Mouse (Mus musculus): ENCODE results near the gene Usp39.

The Usp39 gene

DNA sequence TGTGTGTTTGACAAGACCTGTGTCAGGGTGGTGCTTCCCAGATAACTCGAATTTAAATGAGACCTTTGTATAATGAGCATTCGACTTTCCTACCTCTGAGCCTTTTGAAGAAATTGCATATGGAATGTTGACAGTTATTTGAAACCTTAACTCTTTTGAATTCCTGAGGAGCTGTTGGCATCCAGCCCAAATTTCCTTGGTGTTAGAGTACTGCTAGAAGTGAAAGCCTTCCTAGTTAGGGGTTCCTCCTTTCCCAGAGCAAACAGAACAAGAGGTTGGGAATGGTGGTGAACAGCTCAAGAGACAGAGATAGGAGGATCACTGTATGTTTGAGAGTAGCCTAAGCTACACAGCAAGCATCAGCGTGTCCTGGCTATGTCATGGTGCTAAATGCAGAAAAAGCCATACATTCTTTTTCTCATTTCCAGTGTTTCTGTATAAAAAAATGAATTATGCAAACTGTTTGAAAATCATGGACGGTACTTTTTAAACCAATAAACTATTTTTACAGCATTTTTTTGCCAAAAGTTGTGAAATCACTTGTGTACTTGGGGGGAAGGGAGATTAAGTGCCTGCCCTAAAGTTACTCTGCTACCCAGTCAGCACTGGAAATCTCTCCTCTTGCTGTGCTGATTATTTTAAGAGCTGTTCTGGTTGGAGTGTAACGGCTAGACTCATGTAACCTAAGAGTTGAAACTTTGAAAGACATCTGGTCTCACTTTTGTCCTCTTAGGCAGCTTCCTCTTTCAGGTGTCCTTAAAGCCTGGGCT is 7.8 kb upstream of the Usp39 start:
- DNase-seq (ENCODE audit: low read depth, low spot score): no peak

- DNase-seq (ENCODE audit: low read depth, low spot score): no peak
Observed at GRCm38 (mm10) chr6:72350214-72350613, 5.2 kb upstream of the Usp39 start.

DNA sequence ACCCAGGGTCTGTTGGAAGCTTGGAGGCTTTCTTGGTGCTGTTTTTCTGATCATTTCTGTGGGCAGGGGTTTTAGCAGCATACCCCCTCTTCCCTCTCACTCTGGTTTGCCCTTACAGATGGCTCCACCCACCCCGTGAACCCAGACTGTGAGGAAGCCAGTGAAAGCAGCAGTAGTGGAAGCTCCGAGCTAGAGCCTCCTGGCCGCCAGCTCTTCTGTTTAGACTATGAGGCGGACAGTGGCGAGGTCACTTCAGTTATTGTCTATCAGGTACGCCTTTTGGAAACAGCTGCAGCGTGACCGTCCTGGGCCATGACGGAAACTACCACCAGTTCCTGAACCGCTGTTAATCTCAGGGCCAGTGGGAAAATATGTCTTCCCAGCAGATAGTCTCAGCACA is 3.4 kb upstream of the Usp39 start:
- no peak for DNase-seq (ENCODE audit: low read depth, low spot score)

DNA sequence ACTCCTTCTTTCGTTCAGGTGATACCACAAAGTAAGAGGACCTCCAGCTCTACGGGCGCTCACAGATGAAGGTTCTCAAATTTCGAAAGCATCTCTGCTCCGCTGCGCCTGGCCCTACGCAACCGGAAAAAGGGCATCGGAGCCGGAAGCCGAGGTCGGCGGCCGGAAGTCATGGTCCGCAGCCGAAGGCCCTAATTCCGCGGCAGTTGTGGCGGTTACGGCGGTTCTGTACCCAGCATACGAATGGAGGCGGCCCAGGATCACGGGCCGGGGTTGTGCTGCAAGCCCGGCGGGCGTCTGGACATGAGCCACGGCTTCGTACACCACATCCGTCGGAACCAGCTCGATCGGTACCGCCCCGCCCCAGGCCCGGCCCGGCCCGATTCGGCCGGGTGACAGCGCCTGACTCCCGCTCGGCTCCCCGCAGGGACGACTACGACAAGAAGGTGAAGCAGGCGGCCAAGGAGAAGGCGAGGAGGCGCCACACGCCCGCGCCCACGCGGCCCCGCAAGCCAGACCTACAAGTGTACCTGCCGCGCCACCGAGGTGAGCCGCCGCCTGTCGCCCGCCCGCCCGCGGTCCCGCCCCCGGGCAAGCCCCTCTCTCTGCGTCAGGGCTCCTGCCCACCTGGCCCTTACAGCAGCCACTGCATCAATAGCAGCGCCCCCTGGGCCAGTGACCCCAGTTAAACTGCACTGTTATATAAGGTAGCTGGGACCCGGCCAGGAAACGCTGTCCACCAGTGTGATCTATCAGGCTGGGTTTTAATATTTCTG is 2.4 kb upstream of the Usp39 start, which contains the start of gene 0610030E20Rik:
Gene 0610030E20Rik, plus strand, starts transcription at position 152 of the 776 bp plus-strand sequence.
- DNase-seq (ENCODE audit: low read depth, low spot score): peak; percentile 51

- no peak for DNase-seq (ENCODE audit: low read depth, low spot score)
Observed at GRCm38 (mm10) chr6:72346261-72346660, 1.3 kb upstream of the Usp39 start.

GRCm38 (mm10) chr6:72345633-72346032 is 649 bp upstream of the Usp39 start:
- no peak for DNase-seq (ENCODE audit: low read depth, low spot score)

GRCm38 (mm10) chr6:72344396-72345073 is 449 bp downstream of the Usp39 start:
- DNase-seq (ENCODE audit: low read depth, low spot score): no peak

- DNase-seq (ENCODE audit: low read depth, low spot score): no peak
Observed at GRCm38 (mm10) chr6:72340481-72340880, 4.5 kb downstream of the Usp39 start.

DNA sequence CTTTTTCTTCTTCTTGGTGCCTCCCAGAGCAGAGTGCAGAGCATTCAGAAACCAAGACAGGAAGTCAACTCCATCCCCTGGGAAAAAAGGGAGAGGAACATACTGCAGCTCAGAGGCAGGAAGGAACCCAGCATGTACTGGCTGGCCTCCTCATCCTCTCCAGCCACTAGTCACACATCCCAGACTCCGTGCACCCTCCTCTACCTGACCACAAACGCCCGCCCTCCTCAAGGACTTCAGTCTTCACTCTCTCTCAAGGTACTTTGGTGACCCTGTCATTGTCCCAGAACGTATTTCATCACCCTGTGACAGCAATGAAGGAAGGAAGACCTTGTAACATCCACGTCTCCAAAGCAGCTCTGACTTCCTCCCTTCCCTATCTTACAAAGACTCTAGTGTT is 11.9 kb downstream of the Usp39 start:
- DNase-seq (ENCODE audit: low read depth, low spot score): no peak

- no peak for DNase-seq (ENCODE audit: low read depth, low spot score)
Observed at GRCm38 (mm10) chr6:72330133-72330532, 14.9 kb downstream of the Usp39 start.

GRCm38 (mm10) chr6:72329019-72329418 is 16.0 kb downstream of the Usp39 start:
- no peak for DNase-seq (ENCODE audit: low read depth, low spot score)

DNA sequence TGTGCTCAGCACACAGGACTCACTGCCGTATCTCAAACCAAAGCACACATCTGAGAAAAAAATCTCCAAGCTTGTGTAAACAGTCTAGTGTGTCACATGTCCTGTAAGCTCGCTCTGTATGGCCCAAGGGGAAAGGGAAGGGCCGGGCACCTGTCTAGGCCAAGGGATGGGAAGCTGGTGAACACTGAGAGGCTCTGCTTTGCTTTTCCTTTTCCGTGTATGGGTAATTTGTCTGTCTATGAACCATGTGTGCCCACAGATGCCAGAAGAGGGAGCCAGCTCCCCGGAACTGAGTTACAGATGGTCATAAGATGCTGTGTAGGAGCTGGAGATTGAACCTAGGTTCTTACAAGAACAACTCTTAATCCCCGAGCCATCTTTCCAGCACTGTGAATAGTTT is 18.7 kb downstream of the Usp39 start:
- no peak for DNase-seq (ENCODE audit: low read depth, low spot score)

DNA sequence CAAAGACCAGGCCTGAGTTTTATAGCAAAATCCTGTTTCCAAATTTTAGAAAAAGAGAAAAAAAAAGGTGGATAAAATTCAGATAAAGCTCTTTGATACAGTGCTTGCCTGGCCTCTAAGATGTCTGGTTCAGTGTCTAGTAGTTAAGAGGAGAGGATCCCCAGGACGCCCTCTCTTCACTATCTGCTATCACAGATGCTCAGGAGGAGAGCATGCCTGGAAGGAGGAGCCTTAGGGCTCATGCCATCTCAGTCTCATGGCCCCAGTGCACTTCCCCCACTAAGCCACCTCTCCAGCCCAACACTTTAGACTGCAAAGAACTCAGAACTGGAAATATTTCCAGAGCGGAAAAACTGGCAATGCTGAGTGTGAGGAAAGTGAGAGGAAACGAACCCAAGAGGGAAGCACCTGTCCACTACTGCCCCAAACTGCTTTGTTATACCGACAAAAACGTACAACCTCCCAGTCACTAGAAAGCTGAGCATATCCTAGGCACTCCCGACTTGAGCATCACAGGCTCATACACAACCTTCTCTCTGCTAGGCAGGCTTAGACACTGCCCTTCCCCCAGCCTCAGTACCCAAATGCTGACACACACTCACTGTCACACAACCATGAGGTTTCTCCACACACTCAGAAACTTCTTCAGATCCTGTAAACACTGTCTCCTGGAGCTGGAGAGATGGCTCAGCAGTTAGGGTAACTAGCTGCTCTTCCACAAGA is 21.0 kb downstream of the Usp39 start:
- no peak for DNase-seq (ENCODE audit: low read depth, low spot score)

DNA sequence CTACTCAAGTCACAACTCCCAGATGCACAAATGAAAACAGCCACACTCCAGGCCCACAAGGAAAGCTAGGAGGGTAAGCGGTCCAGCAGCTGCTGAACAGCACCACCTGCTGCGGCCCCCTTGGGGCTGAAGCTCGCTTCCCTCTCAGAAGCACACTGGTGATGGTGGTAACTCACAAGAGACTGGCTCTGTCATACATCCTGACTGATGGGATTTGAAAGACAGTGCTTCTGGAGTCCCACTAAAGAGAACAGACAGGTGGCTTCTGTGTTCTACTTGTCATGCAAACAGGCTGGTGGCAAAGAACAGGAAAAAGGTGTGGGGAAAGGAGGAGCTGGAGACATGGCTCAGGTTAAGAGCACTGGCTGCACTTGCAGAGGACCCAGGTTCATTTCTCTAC is 22.0 kb downstream of the Usp39 start:
- DNase-seq (ENCODE audit: low read depth, low spot score): no peak

GRCm38 (mm10) chr6:72319019-72319418 is 26.0 kb downstream of the Usp39 start:
- peak; percentile 7 for DNase-seq (ENCODE audit: low read depth, low spot score)

DNA sequence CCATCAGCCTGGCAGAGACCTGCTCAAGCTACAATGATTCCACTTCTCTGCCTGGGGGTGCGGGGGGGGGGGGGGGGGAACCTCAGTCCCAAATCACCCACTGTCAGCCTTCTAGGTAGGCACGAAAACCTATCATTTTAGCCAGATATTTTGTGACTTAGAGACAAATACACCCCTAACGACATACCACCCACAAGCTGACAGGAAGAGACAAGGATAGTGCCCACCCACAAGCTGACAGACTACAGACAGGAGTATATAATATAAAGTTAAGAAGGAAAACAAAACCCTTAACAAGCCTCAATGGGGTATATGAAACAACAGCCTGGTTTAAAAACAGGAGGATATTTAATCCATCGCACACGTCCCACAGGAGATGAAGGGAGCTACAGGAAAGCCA is 26.5 kb downstream of the Usp39 start:
- DNase-seq (ENCODE audit: low read depth, low spot score): no peak

GRCm38 (mm10) chr6:72316044-72316443 is 28.9 kb downstream of the Usp39 start:
- no peak for DNase-seq (ENCODE audit: low read depth, low spot score)

DNA sequence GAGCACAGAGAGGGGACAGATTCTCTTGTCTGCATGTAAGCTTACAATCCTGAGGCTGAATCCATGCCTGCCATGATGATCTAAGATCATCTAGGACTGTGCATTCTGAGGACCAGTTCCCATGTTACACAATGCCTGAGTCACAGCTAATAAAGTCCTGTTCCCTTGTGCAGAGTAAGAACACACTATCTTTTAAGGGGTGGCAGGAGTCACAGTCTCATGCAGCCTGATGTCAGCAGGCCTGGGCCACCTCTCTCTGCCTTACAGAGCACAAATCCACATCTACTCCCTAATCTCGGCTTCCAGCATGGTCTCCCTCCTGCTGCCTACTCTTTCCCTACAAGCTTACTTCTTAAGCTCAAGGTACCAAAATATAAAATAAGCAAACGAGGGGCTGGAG is 29.6 kb downstream of the Usp39 start:
- no peak for DNase-seq (ENCODE audit: low read depth, low spot score)

GRCm38 (mm10) chr6:72313124-72313867 is 31.7 kb downstream of the Usp39 start:
- DNase-seq (ENCODE audit: low read depth, low spot score): no peak

GRCm38 (mm10) chr6:72312198-72312597 is 32.8 kb downstream of the Usp39 start:
- no peak for DNase-seq (ENCODE audit: low read depth, low spot score)

DNA sequence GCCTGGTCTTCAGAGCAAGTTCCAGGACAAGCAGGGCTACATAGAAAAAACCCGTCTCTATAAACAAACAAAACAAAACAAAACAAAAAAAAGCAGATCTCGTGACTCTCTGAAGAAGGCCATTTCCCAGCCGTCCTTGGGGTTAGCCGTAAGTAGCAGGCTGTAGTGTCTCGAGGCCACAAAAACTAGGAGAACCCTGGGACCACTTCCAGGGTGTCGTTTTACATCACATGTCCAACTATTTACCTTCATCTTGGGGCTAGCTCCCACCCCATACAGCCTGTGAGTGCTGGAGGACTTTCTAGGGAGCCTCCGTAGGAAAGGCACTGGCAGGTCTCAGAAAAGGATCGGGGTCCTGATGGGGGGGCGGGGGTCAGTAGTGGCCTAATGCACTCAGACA is 41.5 kb downstream of the Usp39 start:
- no peak for DNase-seq (ENCODE audit: low read depth, low spot score)
